14 mouse cellular contexts compared by ENCODE assay signal in genomic region chr6:119013168-119014098, GRCm38 (mm10).
DNase-seq lines count a peak whose midpoint lies in the region; ATAC-seq lines count a peak whose summit lies in the region.
"Had no signal": no experiment of that assay in that cellular context is flagged by ENCODE, and none has a peak within 500 bp of the region (broad histone marks: within the 10 kb centered on the region; RNA-seq: fewer than 3 reads in every experiment).

No protein-coding gene starts in this region.

- no peak overlapping the region for H3K4me2 ChIP-seq in lung, embryonic 15.5 days
- H3K4me2 ChIP-seq in liver, embryonic 11.5 days: peak overlapping the region; percentile 66
- no peak overlapping the region for H3K4me2 ChIP-seq in stomach, embryonic 16.5 days (ENCODE audit: low read depth, low read length)
- H3K4me2 ChIP-seq: embryonic facial prominence, embryonic 13.5 days; forebrain, embryonic 13.5 days; midbrain, embryonic 11.5 days had no signal

- 81% methylated on average over 13 of the region's 13 CpGs for WGBS in lung, embryonic 15.5 days
- 45% methylated on average over 13 of the region's 13 CpGs for WGBS in liver, embryonic 11.5 days
- WGBS in stomach, embryonic 16.5 days: 80% methylated on average over 13 of the region's 13 CpGs

- H3K36me3 ChIP-seq in lung, embryonic 15.5 days: no peaks in the 10 kb centered on the region
- H3K36me3 ChIP-seq in liver, embryonic 11.5 days (ENCODE audit: control insufficient read depth, insufficient read depth, low read length): no peaks in the 10 kb centered on the region
- no peaks in the 10 kb centered on the region for H3K36me3 ChIP-seq in stomach, embryonic 16.5 days (ENCODE audit: control insufficient read depth, insufficient read depth, low read length)
- H3K36me3 ChIP-seq: embryonic facial prominence, embryonic 13.5 days had no signal

- H3K4me3 ChIP-seq in lung, embryonic 15.5 days: no peak overlapping the region
- H3K4me3 ChIP-seq in liver, embryonic 11.5 days (ENCODE audit: low read depth, low read length): peak overlapping the region; percentile 54
- no peak overlapping the region for H3K4me3 ChIP-seq in stomach, embryonic 16.5 days (replicated peaks; ENCODE audit: low read length)
- H3K4me3 ChIP-seq: embryonic facial prominence, embryonic 13.5 days; forebrain, embryonic 13.5 days; myocyte had no signal

- no peak overlapping the region for H3K9ac ChIP-seq in lung, embryonic 15.5 days
- H3K9ac ChIP-seq in liver, embryonic 11.5 days (ENCODE audit: low read depth, low read length): peak overlapping the region; percentile 78
- no peak overlapping the region for H3K9ac ChIP-seq in stomach, embryonic 16.5 days (ENCODE audit: low read length)
- H3K9ac ChIP-seq: embryonic facial prominence, embryonic 13.5 days; forebrain, embryonic 13.5 days had no signal

- no peak for DNase-seq in lung, postnatal 4 days
- DNase-seq in liver, embryonic 11.5 days (ENCODE audit: low spot score): peak; percentile 53
- DNase-seq in cerebellum, adult 8-10 months: no peak
- DNase-seq in kidney, postnatal 25 days: no peak
- DNase-seq: cerebellum, postnatal 36 days; layer of hippocampus, adult 9-11 months had no signal

- no peak overlapping the region for H3K27ac ChIP-seq in lung, embryonic 15.5 days
- H3K27ac ChIP-seq in liver, embryonic 11.5 days (ENCODE audit: low read depth, low read length): peak overlapping the region; percentile 93
- H3K27ac ChIP-seq in stomach, embryonic 16.5 days (ENCODE audit: low read length): no peak overlapping the region
- H3K27ac ChIP-seq: embryonic facial prominence, embryonic 13.5 days; forebrain, embryonic 13.5 days had no signal

- H3K9me3 ChIP-seq in lung, embryonic 15.5 days: no peaks in the 10 kb centered on the region
- no peaks in the 10 kb centered on the region for H3K9me3 ChIP-seq in liver, embryonic 11.5 days (ENCODE audit: control insufficient read depth, low read length)
- H3K9me3 ChIP-seq in stomach, embryonic 16.5 days (replicated peaks; ENCODE audit: control insufficient read depth, low read length): no peaks in the 10 kb centered on the region
- H3K9me3 ChIP-seq: embryonic facial prominence, embryonic 13.5 days; forebrain, embryonic 13.5 days had no signal

- H3K27me3 ChIP-seq in lung, embryonic 15.5 days: no peaks in the 10 kb centered on the region
- no peaks in the 10 kb centered on the region for H3K27me3 ChIP-seq in liver, embryonic 11.5 days (replicated peaks; ENCODE audit: control insufficient read depth, insufficient read depth, low read length)
- no peaks in the 10 kb centered on the region for H3K27me3 ChIP-seq in stomach, embryonic 16.5 days (ENCODE audit: control insufficient read depth, insufficient read depth, low read length)
- H3K27me3 ChIP-seq: embryonic facial prominence, embryonic 13.5 days; forebrain, embryonic 13.5 days had no signal

- peaks cover 16% of the 10 kb centered on the region for H3K4me1 ChIP-seq in lung, embryonic 15.5 days
- no peaks in the 10 kb centered on the region; the same call in 1 of the 2 replicates for H3K4me1 ChIP-seq in liver, embryonic 11.5 days (replicated peaks; ENCODE audit: control insufficient read depth, insufficient read depth, low read length)
- H3K4me1 ChIP-seq in stomach, embryonic 16.5 days (ENCODE audit: control insufficient read depth, insufficient read depth, low read length): no peaks in the 10 kb centered on the region
- H3K4me1 ChIP-seq: forebrain, embryonic 13.5 days had no signal

- peak; percentile 62; the same call in 1 of the 2 replicates for ATAC-seq in lung, embryonic 15.5 days (ENCODE audit: borderline replicate concordance, extremely low read depth, low FRiP score, low TSS enrichment)
- ATAC-seq in erythroblast, adult 5-6 weeks (replicated peaks; ENCODE audit: low FRiP score, poor library complexity, severe bottlenecking): peak; percentile 90
- ATAC-seq in liver, embryonic 11.5 days (replicated peaks; ENCODE audit: low FRiP score): peak; percentile 100
- peak; percentile 71; the same call in 1 of the 2 replicates for ATAC-seq in stomach, embryonic 16.5 days (ENCODE audit: insufficient read depth, low FRiP score)
- ATAC-seq: forebrain, embryonic 13.5 days; hindbrain, embryonic 16.5 days had no signal
